Mouse (Mus musculus): Measurements from ENCODE around the gene Gria3.
A peak's percentile ranks its signal among the peaks of the same experiment; 100 is the strongest.

The Gria3 gene

DNA sequence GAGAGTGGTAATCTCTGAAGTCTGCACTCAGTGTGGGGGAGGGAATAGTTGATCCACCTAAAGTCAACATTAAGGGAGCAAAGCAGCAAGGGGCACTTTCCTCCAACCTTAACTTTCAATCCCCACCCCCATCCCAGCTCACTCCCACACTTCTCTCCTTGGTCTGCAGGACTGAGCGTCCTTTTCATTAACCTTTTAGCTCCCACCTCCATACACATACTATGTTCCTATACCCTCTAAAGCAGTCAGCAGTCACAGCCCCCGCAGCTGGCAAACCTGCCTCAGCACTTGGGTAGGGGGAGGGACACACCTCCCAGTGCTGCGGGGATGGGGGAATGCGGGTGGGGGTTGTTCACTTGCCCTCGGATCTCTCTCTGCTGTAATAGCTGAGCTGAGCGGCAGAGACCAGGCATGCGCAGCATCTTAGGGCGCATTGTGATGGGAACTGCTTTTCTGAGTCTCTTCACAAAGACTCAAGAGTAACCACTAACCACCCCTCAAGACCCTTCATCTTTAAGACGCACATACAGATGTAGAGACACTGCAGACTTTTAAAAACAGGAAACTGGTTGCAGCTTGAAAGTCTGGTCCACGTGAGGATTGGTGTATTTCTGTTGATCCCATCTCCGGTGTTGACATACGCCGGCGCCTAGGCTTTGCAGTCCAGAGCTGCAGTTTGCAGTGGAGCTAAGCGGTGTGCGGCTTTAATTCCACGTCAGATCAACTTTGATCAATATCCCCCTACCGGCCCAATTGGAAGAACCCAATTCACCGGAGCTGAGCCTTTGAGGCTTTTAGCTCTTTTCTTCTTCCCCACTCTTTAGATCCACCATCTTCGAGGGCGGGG, at the start of gene Gria3:
Gene Gria3 (plus strand): TSS at position 797 of the 847 bp plus-strand sequence.
- DNase-seq (ENCODE audit: low read depth, low spot score), result peak; percentile 21

DNA sequence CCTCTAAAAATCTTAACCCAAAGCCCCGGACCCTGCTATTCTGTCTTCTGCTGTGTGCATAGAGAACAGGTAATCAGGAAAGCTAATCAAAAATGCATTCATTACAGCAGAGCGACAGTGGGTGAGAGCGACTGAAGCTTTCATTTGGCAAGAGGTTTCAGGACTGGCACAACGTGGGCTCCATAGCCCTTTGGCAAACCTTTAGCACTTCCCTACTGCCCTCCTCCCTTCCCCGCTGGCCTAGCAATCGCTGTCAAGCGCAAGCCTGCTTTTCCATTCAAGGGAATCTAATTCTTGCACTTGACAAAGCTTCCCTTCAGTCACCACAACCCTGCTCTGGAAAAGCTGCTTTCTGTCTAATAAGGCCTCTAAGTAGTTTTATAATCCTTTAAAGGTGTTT, 13.6 kb upstream of the Gria3 start:
- DNase-seq (ENCODE audit: low read depth, low spot score), result no peak

GRCm38 (mm10) chrX:41389079-41389478, 11.6 kb upstream of the Gria3 start:
- DNase-seq (ENCODE audit: low read depth, low spot score), result no peak

DNA sequence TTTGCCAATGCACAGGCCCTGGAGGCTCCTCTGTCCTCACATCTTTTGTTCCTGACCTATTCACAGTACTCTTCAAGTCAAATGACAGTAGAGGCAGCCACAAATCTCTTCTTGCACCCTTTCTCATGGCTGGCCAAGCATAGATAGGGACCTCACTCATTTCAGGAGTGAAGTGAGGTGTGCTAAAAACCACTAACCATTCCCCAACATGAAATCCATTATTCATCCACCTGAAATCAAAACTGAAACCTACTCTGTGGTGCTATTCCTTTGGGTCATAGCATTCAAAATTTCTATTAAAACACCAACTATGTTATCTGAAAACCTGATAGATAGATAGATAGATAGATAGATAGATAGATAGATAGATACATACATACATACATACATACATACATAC, 2.2 kb upstream of the Gria3 start:
- no peak for DNase-seq (ENCODE audit: low read depth, low spot score)

GRCm38 (mm10) chrX:41401186-41401585, 532 bp downstream of the Gria3 start:
- DNase-seq (ENCODE audit: low read depth, low spot score), result no peak

DNA sequence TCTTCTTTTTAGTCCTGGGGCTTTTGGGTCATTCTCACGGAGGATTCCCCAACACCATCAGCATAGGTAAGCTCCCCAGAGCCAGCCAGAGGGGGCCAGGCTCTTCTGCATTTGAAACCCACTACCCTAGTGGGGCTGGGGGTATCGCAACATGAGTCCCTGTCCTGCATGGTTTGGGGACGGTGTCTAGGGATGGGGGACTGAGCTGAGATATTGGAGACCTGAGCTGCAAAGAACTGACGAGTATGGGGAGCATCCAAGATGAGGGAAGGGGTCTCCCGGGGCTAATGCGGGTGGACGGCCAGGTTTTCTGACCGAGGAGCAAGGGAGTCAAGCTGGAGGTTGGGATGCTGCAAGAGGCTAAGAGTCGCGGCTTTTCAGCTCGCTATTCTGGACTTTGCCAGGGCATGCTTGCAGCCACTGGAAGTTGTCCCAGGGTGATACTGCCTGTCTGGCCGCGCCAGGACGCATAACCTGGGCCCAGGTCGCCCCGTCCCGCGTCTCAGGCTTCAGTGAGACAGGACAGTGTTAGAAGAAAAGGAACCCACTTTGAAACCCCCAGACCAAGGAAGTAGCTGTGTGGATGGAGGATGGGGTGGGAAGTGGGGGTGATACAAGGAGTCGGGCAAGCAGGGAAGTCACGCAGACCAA, 1.1 kb downstream of the Gria3 start:
- DNase-seq (ENCODE audit: low read depth, low spot score), result peak; percentile 6

GRCm38 (mm10) chrX:41402656-41403055, 2.0 kb downstream of the Gria3 start:
- peak; percentile 25 for DNase-seq (ENCODE audit: low read depth, low spot score)

DNA sequence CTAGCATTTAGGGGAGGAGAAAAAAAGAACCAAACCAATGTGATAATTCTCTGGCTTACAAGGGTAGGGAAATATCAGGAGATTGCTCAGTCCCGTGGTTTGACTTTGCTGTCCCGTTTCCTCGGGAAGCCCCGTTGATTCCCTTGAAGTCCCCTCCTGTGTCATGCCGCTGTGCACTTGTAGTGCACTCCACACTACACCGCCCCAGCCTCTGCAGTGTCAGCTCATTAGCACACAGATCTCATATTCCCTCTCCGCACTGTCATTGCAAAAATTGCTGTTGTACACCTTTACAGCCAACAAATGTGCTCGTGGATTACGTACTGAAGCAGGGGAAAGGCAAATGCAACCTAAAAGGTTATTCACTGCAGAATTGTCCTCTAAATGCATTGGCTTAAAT, 5.6 kb downstream of the Gria3 start:
- no peak for DNase-seq (ENCODE audit: low read depth, low spot score)

- DNase-seq (ENCODE audit: low read depth, low spot score), result no peak
These were observed 9.1 kb downstream of the Gria3 start for GRCm38 (mm10) chrX:41409791-41410190.

GRCm38 (mm10) chrX:41425651-41426050, 25.0 kb downstream of the Gria3 start:
- no peak for DNase-seq (ENCODE audit: low read depth, low spot score)

DNA sequence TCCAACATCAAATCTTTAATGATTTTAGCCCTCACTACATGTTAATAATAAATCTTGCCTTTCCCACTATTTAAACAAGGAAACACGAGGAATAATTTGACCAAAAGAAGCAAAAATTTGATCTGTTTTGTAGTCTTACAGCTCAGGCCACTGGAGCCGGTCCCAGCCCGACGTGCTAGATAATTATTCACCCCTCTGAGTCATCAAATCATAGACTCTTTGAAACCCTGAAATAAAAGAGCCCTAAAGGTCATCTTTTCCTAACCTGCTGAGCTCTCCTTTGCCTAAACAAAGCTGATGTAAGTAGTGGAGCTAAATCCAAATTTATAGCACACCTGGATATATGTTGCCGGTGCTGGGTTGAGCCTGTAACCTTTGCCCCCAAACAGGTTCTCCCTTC, 27.4 kb downstream of the Gria3 start:
- DNase-seq (ENCODE audit: low read depth, low spot score), result no peak

GRCm38 (mm10) chrX:41435541-41435940, 34.9 kb downstream of the Gria3 start:
- DNase-seq (ENCODE audit: low read depth, low spot score), result no peak

GRCm38 (mm10) chrX:41438841-41439240, 38.2 kb downstream of the Gria3 start:
- DNase-seq (ENCODE audit: low read depth, low spot score), result peak; percentile 1

- no peak for DNase-seq (ENCODE audit: low read depth, low spot score)
These were observed 48.2 kb downstream of the Gria3 start for GRCm38 (mm10) chrX:41448876-41449275.

GRCm38 (mm10) chrX:41477486-41477885, 76.8 kb downstream of the Gria3 start:
- DNase-seq (ENCODE audit: low read depth, low spot score), result no peak

DNA sequence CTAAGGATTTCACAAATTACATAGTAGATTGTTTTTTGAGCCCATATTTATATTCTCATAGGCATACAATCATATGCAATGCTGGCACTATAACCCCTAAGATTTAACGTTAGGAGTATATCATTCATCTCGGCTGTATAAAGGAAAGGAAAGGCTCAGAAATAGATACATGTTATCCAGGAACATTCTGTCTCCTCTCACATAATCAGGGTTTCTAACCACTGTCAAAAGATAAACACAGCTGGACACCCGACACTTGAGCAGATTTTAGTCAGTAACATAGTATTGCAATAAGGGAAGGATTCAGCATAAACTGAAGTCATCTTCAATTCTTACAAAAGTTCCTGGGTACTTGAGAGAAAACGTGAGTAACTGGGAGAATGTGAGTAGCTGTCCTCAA, 95.9 kb downstream of the Gria3 start:
- no peak for DNase-seq (ENCODE audit: low read depth, low spot score)

GRCm38 (mm10) chrX:41505371-41505770, 104.7 kb downstream of the Gria3 start:
- DNase-seq (ENCODE audit: low read depth, low spot score), result no peak

DNA sequence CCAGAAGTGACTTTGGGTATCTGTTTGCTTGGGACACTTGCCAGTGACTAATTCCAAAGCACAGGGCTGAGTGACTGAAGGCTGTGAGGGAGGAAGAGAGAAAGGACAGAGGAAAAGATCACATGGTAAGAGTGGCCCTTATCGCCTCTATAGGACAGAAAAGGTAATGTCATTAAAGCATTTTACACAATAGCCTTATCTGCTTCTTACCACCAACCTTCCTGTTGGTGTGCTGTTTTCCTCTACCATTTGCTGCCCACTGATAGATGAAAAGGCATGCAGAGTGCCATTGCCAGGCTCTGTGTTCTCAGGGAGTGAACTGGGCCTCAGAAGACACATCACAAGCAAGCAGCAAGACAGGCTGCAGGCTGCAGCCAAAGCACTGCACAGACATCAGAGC, 107.3 kb downstream of the Gria3 start:
- no peak for DNase-seq (ENCODE audit: low read depth, low spot score)

- DNase-seq (ENCODE audit: low read depth, low spot score), result no peak
These were observed 114.3 kb downstream of the Gria3 start for GRCm38 (mm10) chrX:41514982-41515381.

- DNase-seq (ENCODE audit: low read depth, low spot score), result no peak
These were observed 131.9 kb downstream of the Gria3 start for GRCm38 (mm10) chrX:41532511-41532910.

DNA sequence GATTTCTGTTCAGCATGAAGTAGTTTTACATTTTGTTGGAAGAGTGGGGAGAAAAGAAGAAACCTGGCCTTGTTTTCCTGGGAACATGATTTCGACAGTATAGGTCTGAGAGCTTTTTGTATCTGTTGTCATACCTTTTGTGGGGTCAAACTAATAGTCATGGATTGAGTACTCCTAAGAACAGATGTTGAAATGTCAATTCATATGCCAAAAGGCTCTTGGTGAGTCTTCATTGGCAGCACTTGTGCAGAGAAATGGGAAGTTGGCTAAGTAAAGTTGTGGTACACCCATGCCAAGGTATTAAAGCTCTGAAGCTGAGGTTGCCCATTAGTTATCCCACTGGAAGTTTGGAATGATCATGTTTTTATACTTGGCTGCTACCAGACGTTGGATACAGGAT, 135.2 kb downstream of the Gria3 start:
- DNase-seq (ENCODE audit: low read depth, low spot score), result no peak

- no peak for DNase-seq (ENCODE audit: low read depth, low spot score)
These were observed 161.8 kb downstream of the Gria3 start for GRCm38 (mm10) chrX:41562296-41563060.
